Mouse (Mus musculus) cerebellum, adult 2 months (tissue): Measurements from ENCODE around the gene Gm28729.

Experiments
- CTCF ChIP-seq: fragments of 200-500 bp; IDR thresholded peaks from 2 replicates; pipeline ENCODE4 v1.5.1; 2011; ENCODE audit warnings: low read depth, mild to moderate bottlenecking, control low read depth, low read length, moderate library complexity, borderline replicate concordance; ENCODE audit not compliant: insufficient read depth
- POLR2A ChIP-seq: fragments of 200-500 bp; IDR thresholded peaks from 2 replicates; pipeline ENCODE4 v1.6.1; 2011; ENCODE audit warnings: low read length, control low read depth, borderline replicate concordance; ENCODE audit not compliant: insufficient read depth

GRCm38 (mm10) chr9:96470266-96470974 is 54.6 kb downstream of the Gm28729 start:
- TF ChIP-seq CTCF = no peak
- TF ChIP-seq POLR2A = no peak
